Mouse (Mus musculus) neural tube, embryonic 12.5 days (tissue): Measurements from ENCODE around the gene Zfp511. TPM values are rescaled to one million over a fixed set of nuclear protein-coding genes. Genes with fewer than 3 reads are reported as not detected.

Experiments used
- ATAC-seq: fragments of 200-750 bp; cut with Nextera tagmentation; 2 replicates; pipeline ENCODE4 v1.8.0; 2017; ENCODE audit warnings: low read depth, mild to moderate bottlenecking, moderate TSS enrichment, moderate library complexity; ENCODE audit not compliant: low FRiP score
- H3K27ac ChIP-seq: fragments of 300-500 bp; sonication (generic); 2 replicates; pipeline ENCODE4 v1.5.1; 2016
- H3K27me3 ChIP-seq: fragments of 300-500 bp; sonication (generic); replicated peaks from 2 replicates; pipeline ENCODE4 v1.6.1; 2016; ENCODE audit warnings: mild to moderate bottlenecking
- H3K36me3 ChIP-seq: fragments of 300-500 bp; sonication (generic); 2 replicates; pipeline ENCODE4 v1.6.1; 2016; ENCODE audit warnings: mild to moderate bottlenecking
- H3K4me1 ChIP-seq: fragments of 300-500 bp; sonication (generic); 2 replicates; pipeline ENCODE4 v1.6.1; 2016
- H3K4me2 ChIP-seq: fragments of 300-500 bp; sonication (generic); replicated peaks from 2 replicates; pipeline ENCODE4 v1.6.1; 2016; ENCODE audit warnings: mild to moderate bottlenecking
- H3K4me3 ChIP-seq: fragments of 300-500 bp; sonication (generic); 2 replicates; pipeline ENCODE4 v1.5.1; 2016
- H3K9ac ChIP-seq: fragments of 300-500 bp; sonication (generic); 2 replicates; pipeline ENCODE4 v1.6.1; 2016; ENCODE audit warnings: mild to moderate bottlenecking
- H3K9me3 ChIP-seq: fragments of 300-500 bp; sonication (generic); 2 replicates; pipeline ENCODE4 v1.6.1; 2016; ENCODE audit warnings: mild to moderate bottlenecking
- WGBS: fragments of 180-500 bp; shearing (Covaris S2); methylation state at CpG from one replicate; pipeline ENCODE4 v1.1.7; 2016; 5-methylcytosine and 5-hydroxymethylcytosine counted together
- polyA plus RNA-seq: library from polyadenylated mRNA; unstranded; fragments of >200 nt; fragmentation: Nextera tagmentation; extraction: Ambion mirVana; gene quantifications from 2 replicates; pipeline ENCODE4 v1.2.1, GENCODE M21; 2016

Zfp511 gene
- 49.2 and 54.8 TPM in 2 replicates for polyA plus RNA-seq

DNA sequence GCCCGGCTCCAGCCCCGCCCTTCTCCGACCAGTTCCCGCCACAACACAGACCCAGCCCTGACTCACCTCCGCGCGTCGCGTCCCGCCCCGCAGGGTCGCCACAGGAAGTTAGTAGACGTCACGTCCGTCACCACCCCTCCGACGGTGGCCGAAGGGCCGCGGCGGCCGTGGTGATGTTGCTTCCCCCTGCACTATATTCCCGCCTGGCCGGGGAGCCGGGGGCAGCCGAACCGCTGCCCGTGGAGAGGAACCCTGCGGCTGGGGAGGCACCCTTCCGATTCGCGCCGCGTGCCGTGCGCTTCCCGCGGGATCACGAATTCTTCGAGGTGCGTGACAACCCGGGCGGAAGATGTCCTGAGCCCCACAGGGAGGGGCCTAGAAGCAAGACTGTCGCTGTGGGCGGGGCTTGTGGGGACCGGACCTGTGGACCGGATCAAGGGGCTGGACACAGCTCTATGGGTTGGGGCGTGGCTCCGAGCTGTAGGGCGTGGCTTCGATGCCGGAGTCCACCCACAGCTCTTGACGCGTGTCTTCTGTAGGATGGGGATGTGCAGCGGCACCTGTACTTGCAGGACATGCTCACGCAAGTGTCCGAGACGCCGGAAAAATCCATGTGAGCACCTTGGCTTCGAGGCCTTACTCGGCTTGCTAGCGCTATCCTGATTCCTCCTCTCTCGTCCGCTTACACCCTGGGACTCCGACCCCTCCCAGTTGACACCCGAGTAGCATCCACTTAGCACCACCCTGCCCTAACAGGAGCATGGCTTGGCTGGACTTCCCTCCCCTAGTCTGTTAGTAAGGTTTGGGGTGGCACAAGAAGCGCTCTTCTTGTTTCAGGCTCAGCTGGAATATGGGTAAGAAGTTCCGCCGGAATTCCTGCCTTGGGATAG is at the start of gene Zfp511, which contains the start of gene Tubgcp2:
TSS of gene Zfp511 (plus strand) at position 111 of the 890 bp plus-strand sequence.
TSS of gene Tubgcp2 (minus strand) at position 389 of the 890 bp plus-strand sequence.
- WGBS, result 1% methylated on average over 69 of the region's 69 CpGs
- Histone ChIP-seq H3K9ac (peak within 1 kb of the TSS; percentile 83), H3K4me1 (peaks cover 22% of the 10 kb centered on the region), H3K9me3 (no peaks in the 10 kb centered on the region), H3K36me3 (peaks cover 36% of the 10 kb centered on the region), H3K4me3 (peak within 1 kb of the TSS; percentile 81), H3K27me3 (no peaks in the 10 kb centered on the region), H3K4me2 (peak within 1 kb of the TSS; percentile 70), H3K27ac (peak within 1 kb of the TSS; percentile 66; the same call in 1 of the 2 replicates)
- peak; percentile 98 for ATAC-seq

DNA sequence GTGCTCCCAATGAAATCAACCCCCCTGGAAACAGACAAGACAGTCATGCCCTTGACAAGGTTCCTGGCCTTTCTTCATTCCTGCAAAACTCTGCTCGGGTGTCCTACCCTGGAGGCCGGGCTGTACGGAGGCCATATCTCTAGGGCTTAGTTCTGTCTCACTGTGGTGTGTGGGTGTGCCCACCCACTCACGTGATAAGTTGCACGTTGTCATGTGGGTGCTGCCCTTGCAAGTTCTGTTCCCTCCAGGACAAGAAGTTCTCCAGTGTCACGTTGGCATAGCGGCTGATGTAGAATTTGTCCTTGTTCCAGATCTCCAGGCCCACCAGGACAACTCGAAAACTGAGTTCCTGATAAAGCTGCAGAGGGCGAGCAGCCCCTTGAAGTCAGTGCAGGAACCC is 47.9 kb upstream of the Zfp511 start:
- Histone ChIP-seq H3K27me3 (no peaks in the 10 kb centered on the region), H3K4me1 (no peaks in the 10 kb centered on the region), H3K9ac (no peak overlapping the region), H3K4me2 (no peak overlapping the region), H3K36me3 (peaks cover 8% of the 10 kb centered on the region), H3K9me3 (no peaks in the 10 kb centered on the region), H3K4me3 (no peak overlapping the region), H3K27ac (no peak overlapping the region)
- 88% methylated on average over 9 of the region's 9 CpGs for WGBS
- ATAC-seq, result no peak

DNA sequence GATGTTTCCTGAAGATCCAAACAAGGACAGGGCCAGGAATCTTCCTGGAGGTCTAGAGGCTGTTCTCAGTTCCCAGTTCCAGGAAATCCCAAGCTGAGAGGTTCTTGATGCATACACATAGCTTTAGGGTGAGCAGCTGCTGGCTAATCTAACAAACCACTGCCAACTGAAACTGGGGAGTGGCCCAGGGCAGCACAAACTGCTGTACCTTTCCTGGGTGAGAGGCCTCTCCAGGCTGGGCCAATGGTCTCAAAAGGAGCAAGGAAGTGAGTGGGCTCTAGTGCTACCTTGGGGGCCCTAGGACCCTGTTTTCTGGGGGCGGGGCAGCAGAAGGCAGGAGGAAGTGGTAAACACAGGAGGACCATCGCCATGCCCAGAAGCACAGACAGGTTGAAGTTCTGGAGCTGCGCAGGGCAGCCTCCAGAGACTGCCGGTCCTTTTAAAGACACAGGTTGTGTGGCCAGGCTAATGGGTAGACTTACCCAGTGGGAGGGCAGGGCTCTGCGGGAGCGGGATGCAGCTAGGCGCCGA is 45.3 kb upstream of the Zfp511 start:
- 73% methylated on average over 8 of the region's 8 CpGs for WGBS
- no peak for ATAC-seq
- peaks cover 10% of the 10 kb centered on the region; the same call in 1 of the 2 replicates for H3K36me3 ChIP-seq
- H3K4me2 ChIP-seq, result no peak overlapping the region
- no peak overlapping the region for H3K4me3 ChIP-seq
- H3K9me3 ChIP-seq, result no peaks in the 10 kb centered on the region
- H3K27me3 ChIP-seq, result no peaks in the 10 kb centered on the region
- no peaks in the 10 kb centered on the region for H3K4me1 ChIP-seq
- no peak overlapping the region for H3K9ac ChIP-seq
- H3K27ac ChIP-seq, result no peak overlapping the region

DNA sequence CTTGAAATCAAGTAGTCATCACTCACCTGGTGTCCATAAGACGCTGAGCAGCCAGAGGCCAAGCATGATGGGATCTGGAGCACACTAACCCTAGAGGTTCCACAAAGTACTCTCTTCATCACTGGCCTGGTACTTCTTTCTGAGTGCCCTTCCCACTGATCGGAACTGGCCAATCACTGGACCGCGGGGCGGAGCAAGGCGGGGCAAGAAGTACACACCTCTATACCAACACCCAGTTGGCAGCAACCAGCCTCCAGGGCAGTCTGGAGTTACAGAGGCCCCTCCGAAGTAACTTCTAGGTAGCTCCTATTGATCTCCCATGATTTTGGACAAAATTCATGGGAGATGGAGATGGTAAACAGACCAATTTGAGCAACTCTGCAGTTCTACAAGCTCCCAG is 43.8 kb upstream of the Zfp511 start, which contains the start of gene Adam8:
TSS of gene Adam8 (minus strand) at position 157 of the 400 bp plus-strand sequence.
- H3K4me2 ChIP-seq, result no peak within 1 kb of the TSS
- 28% methylated on average over 7 of the region's 7 CpGs for WGBS
- H3K27ac ChIP-seq, result no peak within 1 kb of the TSS
- H3K27me3 ChIP-seq, result no peaks in the 10 kb centered on the region
- no peak within 1 kb of the TSS for H3K9ac ChIP-seq
- H3K9me3 ChIP-seq, result no peaks in the 10 kb centered on the region
- ATAC-seq, result no peak
- H3K36me3 ChIP-seq, result peaks cover 25% of the 10 kb centered on the region
- H3K4me3 ChIP-seq, result no peak within 1 kb of the TSS
- no peaks in the 10 kb centered on the region for H3K4me1 ChIP-seq

DNA sequence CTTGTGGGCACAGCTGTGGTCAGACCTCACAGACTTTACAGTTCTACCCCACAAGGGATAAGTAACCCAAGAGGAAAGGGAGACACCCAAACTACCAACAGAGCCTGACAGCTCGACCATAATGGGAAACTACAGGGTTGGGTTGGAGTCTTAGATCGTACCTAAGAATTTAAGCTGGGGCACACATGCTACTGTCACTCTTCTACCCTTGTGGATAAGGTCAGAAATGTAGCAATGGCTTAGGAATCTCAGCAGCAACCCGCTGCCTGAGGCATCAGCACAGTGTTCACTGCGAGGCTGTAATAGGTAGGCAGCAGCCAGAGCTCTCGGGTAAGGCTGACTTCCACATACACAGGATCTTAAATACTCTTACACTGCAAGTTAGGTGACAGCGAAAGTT is 42.7 kb upstream of the Zfp511 start:
- H3K9me3 ChIP-seq, result no peaks in the 10 kb centered on the region
- WGBS, result 93% methylated on average over 6 of the region's 6 CpGs
- no peak for ATAC-seq
- peaks cover 36% of the 10 kb centered on the region for H3K36me3 ChIP-seq
- H3K27ac ChIP-seq, result no peak overlapping the region
- H3K27me3 ChIP-seq, result no peaks in the 10 kb centered on the region
- H3K9ac ChIP-seq, result no peak overlapping the region
- no peaks in the 10 kb centered on the region for H3K4me1 ChIP-seq
- no peak overlapping the region for H3K4me3 ChIP-seq
- H3K4me2 ChIP-seq, result no peak overlapping the region

DNA sequence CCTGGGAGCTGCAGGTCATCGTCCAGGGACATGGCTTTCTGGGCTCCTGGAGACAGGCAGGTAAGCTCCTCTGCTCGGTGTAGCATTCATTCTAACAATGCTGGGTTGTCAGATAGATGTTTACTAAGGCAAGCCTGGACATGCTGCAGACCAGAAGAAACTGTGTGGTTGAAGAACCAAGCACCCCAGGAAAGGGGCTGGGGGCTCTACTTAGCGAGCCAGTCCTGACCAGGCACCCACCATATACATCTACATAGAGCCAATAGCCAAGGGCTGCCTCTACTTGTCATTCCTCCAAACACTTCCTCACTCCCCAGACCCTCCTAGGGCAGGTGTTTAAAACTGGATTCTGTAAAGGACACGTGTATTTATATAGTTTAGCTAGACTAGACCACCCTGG is 42.0 kb upstream of the Zfp511 start:
- H3K27me3 ChIP-seq, result no peaks in the 10 kb centered on the region
- ATAC-seq, result no peak
- no peak overlapping the region for H3K4me3 ChIP-seq
- no peak overlapping the region for H3K9ac ChIP-seq
- no peak overlapping the region for H3K27ac ChIP-seq
- H3K4me1 ChIP-seq, result no peaks in the 10 kb centered on the region
- no peak overlapping the region for H3K4me2 ChIP-seq
- WGBS, result 80% methylated on average over 4 of the region's 4 CpGs
- peaks cover 43% of the 10 kb centered on the region for H3K36me3 ChIP-seq
- H3K9me3 ChIP-seq, result no peaks in the 10 kb centered on the region

DNA sequence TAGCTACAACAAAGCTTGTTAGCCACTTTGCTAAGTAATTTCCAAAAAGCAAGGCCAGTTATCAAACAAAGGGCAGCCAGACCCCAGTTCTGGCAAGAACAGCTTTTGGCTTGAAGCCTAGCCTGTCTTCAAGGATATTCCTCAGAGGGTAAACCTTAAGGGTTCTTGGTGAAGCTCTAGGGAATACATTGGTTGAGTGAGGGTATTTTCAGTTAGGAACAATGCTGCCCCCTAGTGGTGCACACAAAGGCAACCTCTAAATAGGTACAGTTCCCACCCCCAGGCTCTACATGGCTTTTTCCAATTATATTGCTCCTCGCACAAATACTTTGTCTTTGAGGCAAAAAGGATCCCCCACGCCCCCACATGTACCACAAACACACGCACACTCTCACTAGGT is 41.5 kb upstream of the Zfp511 start:
- no peak overlapping the region for H3K9ac ChIP-seq
- H3K27me3 ChIP-seq, result no peaks in the 10 kb centered on the region
- no peak overlapping the region for H3K4me3 ChIP-seq
- H3K4me1 ChIP-seq, result no peaks in the 10 kb centered on the region
- WGBS, result 34% methylated on average over 3 of the region's 3 CpGs
- no peak overlapping the region for H3K27ac ChIP-seq
- H3K9me3 ChIP-seq, result no peaks in the 10 kb centered on the region
- ATAC-seq, result no peak
- no peak overlapping the region for H3K4me2 ChIP-seq
- H3K36me3 ChIP-seq, result peaks cover 48% of the 10 kb centered on the region

DNA sequence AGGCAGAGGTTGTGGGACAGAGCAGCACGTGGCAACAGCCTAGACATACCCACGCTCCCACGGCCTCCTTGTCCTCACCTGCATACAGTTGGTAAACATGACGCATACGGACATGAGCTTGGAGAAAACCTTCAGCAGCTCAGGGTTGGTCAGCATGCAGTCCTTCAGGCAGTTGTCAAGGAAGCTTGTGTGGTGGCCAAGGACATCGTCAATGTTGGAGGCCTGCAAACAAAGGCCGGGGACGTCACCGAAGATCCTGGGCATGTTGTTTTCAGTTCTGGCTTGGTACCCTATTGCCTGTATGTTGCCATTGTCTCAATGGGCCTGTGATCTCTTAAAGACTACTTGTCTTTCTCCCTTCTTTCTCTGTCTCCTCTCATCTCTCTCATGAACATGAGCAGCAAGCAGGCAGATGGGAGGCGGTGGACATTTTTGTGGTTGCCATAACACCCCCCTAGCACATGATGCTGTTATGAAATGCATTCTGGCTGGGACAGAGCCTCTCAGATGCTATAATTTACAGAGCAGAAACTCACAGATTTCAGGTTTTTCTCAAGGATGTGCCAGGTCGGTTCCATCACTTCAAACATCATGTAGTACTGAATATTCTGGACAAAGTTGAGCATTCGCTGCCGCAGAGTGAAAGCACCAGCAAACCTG is 37.4 kb upstream of the Zfp511 start:
- Histone ChIP-seq H3K27ac (no peak overlapping the region), H3K4me2 (no peak overlapping the region), H3K9ac (no peak overlapping the region), H3K27me3 (no peaks in the 10 kb centered on the region), H3K36me3 (peaks cover 80% of the 10 kb centered on the region), H3K4me3 (no peak overlapping the region), H3K4me1 (no peaks in the 10 kb centered on the region), H3K9me3 (no peaks in the 10 kb centered on the region)
- WGBS, result 94% methylated on average over 13 of the region's 13 CpGs
- no peak for ATAC-seq

DNA sequence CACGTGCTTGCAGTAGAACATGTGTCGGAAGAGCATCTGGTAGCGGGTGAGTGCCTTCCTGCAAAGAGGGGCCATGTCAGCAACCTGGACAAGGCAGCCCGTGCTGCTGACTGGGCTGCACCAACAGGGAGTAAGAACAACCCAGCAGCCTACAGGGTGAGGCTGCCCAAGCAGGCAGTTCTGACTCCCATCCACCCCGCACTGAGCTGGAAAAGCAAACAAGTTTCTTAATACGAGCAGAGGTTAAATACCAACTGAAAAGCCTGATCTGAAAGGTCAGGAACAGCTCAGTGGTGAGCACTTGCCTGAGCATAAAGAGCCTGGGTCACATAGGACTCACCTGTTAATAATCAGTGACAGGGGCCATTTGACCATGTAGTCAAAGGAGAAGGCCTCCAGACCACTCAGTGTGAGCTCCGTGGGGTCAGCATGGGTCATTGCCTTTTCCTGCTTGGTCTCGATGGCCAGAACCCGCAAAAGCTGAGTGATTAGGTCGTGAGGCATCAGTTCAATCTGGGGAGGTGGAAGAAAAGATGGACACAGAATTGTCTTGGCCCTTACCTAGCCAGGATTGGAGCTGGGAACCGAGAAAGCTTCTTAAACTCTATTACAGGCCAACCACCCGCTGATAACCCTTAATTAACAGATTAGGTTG is 35.0 kb upstream of the Zfp511 start:
- peaks cover 87% of the 10 kb centered on the region for H3K36me3 ChIP-seq
- WGBS, result 72% methylated on average over 12 of the region's 12 CpGs

DNA sequence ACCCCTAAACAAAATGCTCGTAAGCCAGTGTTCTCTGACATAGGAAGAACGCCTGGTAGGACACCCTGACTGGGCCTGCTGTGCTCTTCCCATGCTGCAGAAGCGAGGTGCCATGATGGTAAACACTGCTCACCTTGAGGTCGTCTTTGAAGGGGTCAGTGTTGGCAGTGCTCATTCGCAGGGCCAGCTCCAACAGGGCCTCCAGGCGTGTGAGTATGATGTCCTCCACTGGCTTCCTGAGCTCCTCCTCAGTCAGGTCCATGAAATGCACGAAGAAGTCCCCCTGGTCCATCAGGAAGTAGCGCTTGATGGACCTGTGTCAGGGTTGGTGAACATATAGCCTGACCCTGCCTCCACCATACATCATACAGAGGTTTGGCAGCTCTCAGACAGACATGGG is 31.5 kb upstream of the Zfp511 start:
- Histone ChIP-seq H3K27ac (no peak overlapping the region), H3K4me1 (no peaks in the 10 kb centered on the region), H3K36me3 (peaks cover 73% of the 10 kb centered on the region), H3K9me3 (no peaks in the 10 kb centered on the region), H3K4me2 (no peak overlapping the region), H3K9ac (no peak overlapping the region), H3K27me3 (no peaks in the 10 kb centered on the region), H3K4me3 (no peak overlapping the region)
- no peak for ATAC-seq
- WGBS, result 92% methylated on average over 8 of the region's 8 CpGs

More for the DNA sequence above, 35.0 kb upstream of the Zfp511 start:
- H3K4me2 ChIP-seq, result no peak overlapping the region
- H3K27ac ChIP-seq, result no peak overlapping the region
- no peaks in the 10 kb centered on the region for H3K9me3 ChIP-seq
- ATAC-seq, result no peak
- H3K9ac ChIP-seq, result no peak overlapping the region
- no peaks in the 10 kb centered on the region for H3K27me3 ChIP-seq
- no peak overlapping the region for H3K4me3 ChIP-seq
- no peaks in the 10 kb centered on the region for H3K4me1 ChIP-seq

DNA sequence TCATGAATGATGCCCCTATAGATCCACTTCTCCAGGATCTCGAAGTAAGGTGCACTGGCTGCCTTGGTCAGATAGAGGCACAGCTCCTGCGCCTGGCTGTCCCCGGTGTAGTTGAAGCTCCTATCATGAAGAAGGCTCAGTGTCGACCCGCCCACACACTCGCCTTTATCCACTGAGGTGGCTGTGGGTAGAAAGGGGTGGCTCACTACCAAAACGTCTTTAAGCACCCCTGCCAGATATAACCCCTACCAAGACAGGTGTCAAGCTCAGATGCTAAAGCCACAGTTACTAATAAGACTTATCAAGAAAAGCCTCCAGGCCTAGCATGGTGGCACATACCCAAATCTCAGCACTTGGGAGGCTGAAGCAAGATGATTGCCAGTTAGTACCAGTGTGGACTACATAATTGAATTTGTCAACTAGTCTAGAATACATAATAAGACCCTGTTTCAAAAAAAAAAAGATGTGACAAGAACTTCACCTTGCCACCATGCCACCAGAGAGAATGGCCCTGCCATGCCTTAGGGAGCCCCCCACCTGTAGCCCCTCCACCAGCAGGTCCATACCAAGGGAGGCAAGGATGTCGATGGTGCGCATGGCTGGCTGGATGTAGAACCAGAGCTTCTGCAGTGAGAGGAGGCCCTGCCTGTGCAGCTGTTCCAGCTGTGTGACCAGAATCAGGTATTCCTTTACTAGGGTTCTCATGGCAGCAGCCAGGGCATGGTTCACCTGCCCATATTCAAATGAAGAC is 29.2 kb upstream of the Zfp511 start:
- no peak for ATAC-seq
- Histone ChIP-seq H3K9ac (no peak overlapping the region), H3K36me3 (peaks cover 58% of the 10 kb centered on the region), H3K27me3 (no peaks in the 10 kb centered on the region), H3K9me3 (no peaks in the 10 kb centered on the region), H3K4me3 (no peak overlapping the region), H3K4me1 (no peaks in the 10 kb centered on the region), H3K27ac (no peak overlapping the region), H3K4me2 (no peak overlapping the region)
- 93% methylated on average over 9 of the region's 9 CpGs for WGBS
